Mouse (Mus musculus) erythroid progenitor cell, adult 5-6 weeks (primary cell): Measurements from ENCODE around the gene Grik5. TPM values are rescaled to one million over a fixed set of nuclear protein-coding genes. Genes with fewer than 3 reads are reported as not detected.

Experiments used
- ATAC-seq: replicated peaks from 2 replicates; pipeline ENCODE4 v1.8.0; 2016; ENCODE audit warnings: moderate number of reproducible peaks, mild to moderate bottlenecking, moderate TSS enrichment, inconsistent platforms; ENCODE audit not compliant: poor library complexity, low FRiP score, severe bottlenecking
- total RNA-seq, 2 experiments: library from RNA; stranded (forward) in 1 of 2; stranded (reverse) in 1 of 2; fragments of 150-400 nt in 1 of 2; fragments of 186-747, 209-891 nt in 1 of 2; gene quantifications; 2 replicates each; pipeline versions ENCODE4 v1.2.3 to v1.2.4; 2015 to 2017; ENCODE audit warnings: low replicate concordance in 2 of 2

The Grik5 gene
- total RNA-seq, 2 experiments from 2014 or later = 3.7 to 5.4 TPM

GRCm38 (mm10) chr7:24964897-24965535 lies 107.1 kb downstream of the Grik5 start:
- ATAC-seq = no peak

- no peak for ATAC-seq
Measured at GRCm38 (mm10) chr7:24964288-24964687, 107.9 kb downstream of the Grik5 start.

Other genes starting within 250 kb of the Grik5 start
- gene Gm9844, start 210.1 kb downstream of the Grik5 start, total RNA-seq (2015; ENCODE audit: low replicate concordance) = not detected in 2 replicates
- gene Gm9844, start 210.1 kb downstream of the Grik5 start, total RNA-seq (2017; ENCODE audit: low replicate concordance) = 0.90 and 3.6 TPM in 2 replicates
- not detected in 2 replicates for gene Lypd4, start 202.4 kb downstream of the Grik5 start, total RNA-seq (2015; ENCODE audit: low replicate concordance)
- not detected in 2 replicates for gene Lypd4, start 202.4 kb downstream of the Grik5 start, total RNA-seq (2017; ENCODE audit: low replicate concordance)
- not detected in 2 replicates for gene Dmrtc2, start 202.3 kb downstream of the Grik5 start, total RNA-seq (2015; ENCODE audit: low replicate concordance)
- gene Dmrtc2, start 202.3 kb downstream of the Grik5 start, total RNA-seq (2017; ENCODE audit: low replicate concordance) = not detected in 2 replicates
- 818 and 840 TPM in 2 replicates for gene Rps19, start 188.0 kb downstream of the Grik5 start, total RNA-seq (2015; ENCODE audit: low replicate concordance)
- gene Rps19, start 188.0 kb downstream of the Grik5 start, total RNA-seq (2017; ENCODE audit: low replicate concordance) = 217 and 310 TPM in 2 replicates
- 56.2 and 74.6 TPM in 2 replicates for gene Cd79a, start 175.0 kb downstream of the Grik5 start, total RNA-seq (2015; ENCODE audit: low replicate concordance)
- gene Cd79a, start 175.0 kb downstream of the Grik5 start, total RNA-seq (2017; ENCODE audit: low replicate concordance) = 12.7 and 14.7 TPM in 2 replicates
- 36.4 and 59.1 TPM in 2 replicates for gene Arhgef1, start 169.4 kb downstream of the Grik5 start, total RNA-seq (2015; ENCODE audit: low replicate concordance)
- gene Arhgef1, start 169.4 kb downstream of the Grik5 start, total RNA-seq (2017; ENCODE audit: low replicate concordance) = 35.8 and 40.3 TPM in 2 replicates
- not detected in 2 replicates for gene Gm4881, start 127.9 kb downstream of the Grik5 start, total RNA-seq (2015; ENCODE audit: low replicate concordance)
- not detected in 2 replicates for gene Gm4881, start 127.9 kb downstream of the Grik5 start, total RNA-seq (2017; ENCODE audit: low replicate concordance)
- 8.3 and 8.8 TPM in 2 replicates for gene Rabac1, start 99.6 kb downstream of the Grik5 start, total RNA-seq (2015; ENCODE audit: low replicate concordance)
- 7.3 and 18.0 TPM in 2 replicates for gene Rabac1, start 99.6 kb downstream of the Grik5 start, total RNA-seq (2017; ENCODE audit: low replicate concordance)
- 5.4 and 15.1 TPM in 2 replicates for gene Atp1a3, start 66.4 kb downstream of the Grik5 start, total RNA-seq (2015; ENCODE audit: low replicate concordance)
- gene Atp1a3, start 66.4 kb downstream of the Grik5 start, total RNA-seq (2017; ENCODE audit: low replicate concordance) = 3.3 TPM in 1 of 2 replicates, not detected in the other
- 7.5 and 7.6 TPM in 2 replicates for gene Zfp574, start 221 bp upstream of the Grik5 start, total RNA-seq (2015; ENCODE audit: low replicate concordance)
- 4.5 and 6.0 TPM in 2 replicates for gene Zfp574, start 221 bp upstream of the Grik5 start, total RNA-seq (2017; ENCODE audit: low replicate concordance)
- 4.2 and 6.1 TPM in 2 replicates for gene Pou2f2, start 107.4 kb upstream of the Grik5 start, total RNA-seq (2015; ENCODE audit: low replicate concordance)
- gene Pou2f2, start 107.4 kb upstream of the Grik5 start, total RNA-seq (2017; ENCODE audit: low replicate concordance) = 1.6 and 2.7 TPM in 2 replicates
- gene Dedd2, start 148.3 kb upstream of the Grik5 start, total RNA-seq (2015; ENCODE audit: low replicate concordance) = 29.9 and 31.4 TPM in 2 replicates
- gene Dedd2, start 148.3 kb upstream of the Grik5 start, total RNA-seq (2017; ENCODE audit: low replicate concordance) = 87.7 and 89.0 TPM in 2 replicates
- 18.0 and 32.8 TPM in 2 replicates for gene Zfp526, start 149.1 kb upstream of the Grik5 start, total RNA-seq (2015; ENCODE audit: low replicate concordance)
- 27.6 and 29.6 TPM in 2 replicates for gene Zfp526, start 149.1 kb upstream of the Grik5 start, total RNA-seq (2017; ENCODE audit: low replicate concordance)
- 122 and 132 TPM in 2 replicates for gene Gsk3a, start 165.5 kb upstream of the Grik5 start, total RNA-seq (2015; ENCODE audit: low replicate concordance)
- 53.0 and 74.3 TPM in 2 replicates for gene Gsk3a, start 165.5 kb upstream of the Grik5 start, total RNA-seq (2017; ENCODE audit: low replicate concordance)
- 0.72 and 3.4 TPM in 2 replicates for gene Erf, start 178.4 kb upstream of the Grik5 start, total RNA-seq (2015; ENCODE audit: low replicate concordance)
- 0.61 and 1.8 TPM in 2 replicates for gene Erf, start 178.4 kb upstream of the Grik5 start, total RNA-seq (2017; ENCODE audit: low replicate concordance)
- gene Cic, start 195.4 kb upstream of the Grik5 start, total RNA-seq (2015; ENCODE audit: low replicate concordance) = 114 and 181 TPM in 2 replicates
- gene Cic, start 195.4 kb upstream of the Grik5 start, total RNA-seq (2017; ENCODE audit: low replicate concordance) = 70.5 and 90.7 TPM in 2 replicates
- 20.2 and 26.8 TPM in 2 replicates for gene Pafah1b3, start 225.6 kb upstream of the Grik5 start, total RNA-seq (2015; ENCODE audit: low replicate concordance)
- gene Pafah1b3, start 225.6 kb upstream of the Grik5 start, total RNA-seq (2017; ENCODE audit: low replicate concordance) = 8.9 and 17.3 TPM in 2 replicates
- gene Prr19, start 229.1 kb upstream of the Grik5 start, total RNA-seq (2015; ENCODE audit: low replicate concordance) = not detected in 2 replicates
- not detected in 2 replicates for gene Prr19, start 229.1 kb upstream of the Grik5 start, total RNA-seq (2017; ENCODE audit: low replicate concordance)
- gene Tmem145, start 233.8 kb upstream of the Grik5 start, total RNA-seq (2015; ENCODE audit: low replicate concordance) = not detected in 2 replicates
- gene Tmem145, start 233.8 kb upstream of the Grik5 start, total RNA-seq (2017; ENCODE audit: low replicate concordance) = not detected in 2 replicates
- 0.42 TPM in 1 of 2 replicates, not detected in the other for gene Megf8, start 244.8 kb upstream of the Grik5 start, total RNA-seq (2015; ENCODE audit: low replicate concordance)
- 0.64 TPM in 1 of 2 replicates, not detected in the other for gene Megf8, start 244.8 kb upstream of the Grik5 start, total RNA-seq (2017; ENCODE audit: low replicate concordance)